Comparison of ENCODE assay signal across 7 mouse cellular contexts in the genomic region with DNA sequence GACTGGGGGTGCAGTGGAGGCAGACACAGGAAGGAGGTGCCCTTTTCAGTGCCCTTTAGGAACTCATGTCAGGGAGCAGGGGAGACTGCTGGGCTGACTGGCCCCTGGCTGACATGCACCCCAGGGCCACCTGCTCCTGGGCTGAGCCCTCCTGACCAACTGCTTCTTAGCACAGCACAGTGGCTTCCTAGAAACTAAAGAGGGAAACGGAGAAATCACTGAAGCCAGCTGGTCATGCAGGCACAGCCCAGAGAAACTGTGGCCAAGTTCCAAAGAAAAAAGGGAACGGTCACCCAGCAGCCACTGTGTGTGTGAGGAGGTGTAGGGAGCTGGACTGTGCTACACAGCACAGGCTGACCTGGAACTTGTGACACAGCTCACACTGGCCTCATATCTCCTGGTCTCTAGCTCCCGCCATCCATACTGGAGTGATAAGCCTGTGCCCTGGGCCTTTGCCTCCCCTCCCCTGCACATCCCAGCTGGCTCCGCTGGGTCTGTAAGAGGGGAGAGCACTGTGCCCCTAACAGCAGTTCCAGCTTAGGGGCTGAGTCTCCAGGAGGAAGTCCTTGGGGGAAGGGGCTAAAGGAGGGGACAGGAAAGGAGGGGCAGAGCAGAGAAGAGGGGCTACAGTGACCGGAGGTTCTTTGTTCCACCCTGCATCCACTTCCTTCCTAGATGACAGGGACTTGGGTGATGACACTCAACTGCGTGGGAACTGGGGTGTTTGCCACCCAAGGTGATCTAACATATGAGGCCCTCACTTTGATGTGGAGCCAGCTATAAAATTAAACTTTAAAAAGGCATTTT. TPM values are rescaled to one million over a fixed set of nuclear protein-coding genes. Genes with fewer than 3 reads are reported as not detected.
DNase-seq lines count a peak whose midpoint lies in the region; ATAC-seq and TF ChIP-seq lines count a peak whose summit lies in the region.

No protein-coding gene starts in this region.

- no peak overlapping the region for H3K9ac ChIP-seq in midbrain, embryonic 12.5 days (replicated peaks)
- no peak overlapping the region for H3K9ac ChIP-seq in midbrain, embryonic 16.5 days (ENCODE audit: low read depth, low read length)

- no peak for TF ChIP-seq POLR2A in kidney, adult 2 months (IDR thresholded peaks at IDR 0.05; ENCODE audit: low read depth, low read length)

- peaks cover 30% of the 10 kb centered on the region for H3K36me3 ChIP-seq in midbrain, embryonic 12.5 days
- peaks cover 10% of the 10 kb centered on the region; the same call in 1 of the 2 replicates for H3K36me3 ChIP-seq in midbrain, embryonic 16.5 days (ENCODE audit: control insufficient read depth, insufficient read depth, low read length)
- no peaks in the 10 kb centered on the region; the same call in 1 of the 2 replicates for H3K36me3 ChIP-seq in kidney, adult 2 months (ENCODE audit: control insufficient read depth, insufficient read depth, low read length)

- H3K4me1 ChIP-seq in midbrain, embryonic 12.5 days = peaks cover 10% of the 10 kb centered on the region
- no peaks in the 10 kb centered on the region for H3K4me1 ChIP-seq in midbrain, embryonic 16.5 days (ENCODE audit: control insufficient read depth, insufficient read depth, low read length)
- H3K4me1 ChIP-seq in kidney, adult 2 months (ENCODE audit: control insufficient read depth, insufficient read depth, low read length) = no peaks in the 10 kb centered on the region; the same call in 1 of the 2 replicates

- ATAC-seq in midbrain, embryonic 12.5 days (ENCODE audit: low FRiP score, low read depth) = no peak
- ATAC-seq in midbrain, embryonic 16.5 days = no peak
- peak; percentile 20; the same call in 1 of the 2 replicates for ATAC-seq in megakaryocyte progenitor cell, adult 5-6 weeks (replicated peaks; ENCODE audit: poor library complexity)

- H3K4me2 ChIP-seq in midbrain, embryonic 12.5 days (replicated peaks) = no peak overlapping the region
- H3K4me2 ChIP-seq in midbrain, embryonic 16.5 days (ENCODE audit: low read length) = no peak overlapping the region

- DNase-seq in cerebellum, postnatal 10 days = peak; percentile 72 to 83
- peak; percentile 4 to 11 for DNase-seq in frontal cortex, postnatal 25 days (ENCODE audit: low spot score in 2 of 2)
- peak; percentile 53 for DNase-seq in kidney, adult 2 months
- DNase-seq in natural killer cell, adult 2 months (ENCODE audit: low spot score in 2 of 2) = no peak

- H3K27ac ChIP-seq in midbrain, embryonic 12.5 days (replicated peaks) = peak overlapping the region; percentile 72
- H3K27ac ChIP-seq in midbrain, embryonic 16.5 days (ENCODE audit: low read length) = no peak overlapping the region
- no peak overlapping the region for H3K27ac ChIP-seq in kidney, adult 2 months (ENCODE audit: insufficient read depth, low read depth, low read length)

- H3K27me3 ChIP-seq in midbrain, embryonic 12.5 days = no peaks in the 10 kb centered on the region
- H3K27me3 ChIP-seq in midbrain, embryonic 16.5 days (ENCODE audit: control insufficient read depth, insufficient read depth, low read depth, low read length) = no peaks in the 10 kb centered on the region
- H3K27me3 ChIP-seq in kidney, adult 2 months (replicated peaks; ENCODE audit: control insufficient read depth, insufficient read depth, low read length) = no peaks in the 10 kb centered on the region

- TF ChIP-seq CTCF in kidney, adult 2 months (conservative IDR thresholded peaks at IDR 0.05; ENCODE audit: insufficient read depth, insufficient read length, low read depth, low read length) = no peak

- no peaks in the 10 kb centered on the region for H3K9me3 ChIP-seq in midbrain, embryonic 12.5 days
- no peaks in the 10 kb centered on the region for H3K9me3 ChIP-seq in midbrain, embryonic 16.5 days (replicated peaks; ENCODE audit: control insufficient read depth, low read length, poor library complexity, severe bottlenecking)

- H3K4me3 ChIP-seq in midbrain, embryonic 12.5 days = no peak overlapping the region
- H3K4me3 ChIP-seq in midbrain, embryonic 16.5 days (ENCODE audit: low read depth, low read length) = no peak overlapping the region
- H3K4me3 ChIP-seq in kidney, adult 2 months (ENCODE audit: insufficient read depth, low read depth, low read length) = no peak overlapping the region

- WGBS in midbrain, embryonic 12.5 days = 75% methylated on average over 6 of the region's 6 CpGs
- WGBS in midbrain, embryonic 16.5 days = 74% methylated on average over 6 of the region's 6 CpGs
- WGBS in kidney, adult 2 months = 55% methylated on average over 6 of the region's 6 CpGs

RNA-seq across cellular contexts. Expression of gene B4galt5, which starts 48.9 kb away (rescaled TPM):
- 12.7 and 12.9 TPM in 2 replicates for polyA plus RNA-seq in midbrain, embryonic 12.5 days (2016; fragmentation: Nextera tagmentation; extraction: Ambion mirVana)
- 16.6 and 18.1 TPM in 2 replicates for polyA plus RNA-seq in midbrain, embryonic 16.5 days (2015; fragmentation: Nextera tagmentation; extraction: Ambion mirVana)
- polyA plus RNA-seq in kidney, adult 2 months (2012; rRNA removed) = 51.5 and 54.2 TPM in 2 replicates
- 14.6 and 23.7 TPM in 2 replicates for total RNA-seq in megakaryocyte progenitor cell, adult 5-6 weeks (2015)
- total RNA-seq in megakaryocyte progenitor cell, adult 5-6 weeks (2017) = 15.4 and 24.2 TPM in 2 replicates

RNA-seq across cellular contexts. Expression of gene Ptgis, which starts 59.7 kb away (rescaled TPM):
- polyA plus RNA-seq in midbrain, embryonic 12.5 days (2016; fragmentation: Nextera tagmentation; extraction: Ambion mirVana) = 6.9 and 9.1 TPM in 2 replicates
- polyA plus RNA-seq in midbrain, embryonic 16.5 days (2015; fragmentation: Nextera tagmentation; extraction: Ambion mirVana) = 3.4 and 4.3 TPM in 2 replicates
- polyA plus RNA-seq in kidney, adult 2 months (2012; rRNA removed) = 8.3 and 11.2 TPM in 2 replicates
- total RNA-seq in megakaryocyte progenitor cell, adult 5-6 weeks (2015) = not detected in 2 replicates
- not detected in 2 replicates for total RNA-seq in megakaryocyte progenitor cell, adult 5-6 weeks (2017)

Comparison
In these comparisons a context has a peak if more than half of its experiments do, and no peak if none do; other contexts are left out.
1. DNase-seq: peak in cerebellum, postnatal 10 days (2 of 2), frontal cortex, postnatal 25 days (2 of 2) and kidney, adult 2 months (single experiment); none in natural killer cell, adult 2 months (0 of 2).